Mouse (Mus musculus): ENCODE measurements around the gene Shc1. TPM values are rescaled to one million over a fixed set of nuclear protein-coding genes. Genes with fewer than 3 reads are reported as not detected.

The Shc1 gene
- polyA plus RNA-seq, 1 experiment from 2014 or later, result 108 TPM

GRCm38 (mm10) chr3:89391663-89392511 lies 26.4 kb upstream of the Shc1 start:
- WGBS, result under 1% methylated on average over 44 of the region's 56 CpGs
- no peak overlapping the region for H3K27ac ChIP-seq
- H3K4me1 ChIP-seq, result peaks cover 62% of the 10 kb centered on the region
- no peaks in the 10 kb centered on the region for H3K36me3 ChIP-seq
- no peaks in the 10 kb centered on the region for H3K9me3 ChIP-seq
- peaks cover 24% of the 10 kb centered on the region for H3K27me3 ChIP-seq
- peak overlapping the region; percentile 98 for H3K4me2 ChIP-seq (replicated peaks)
- ATAC-seq (ENCODE audit: low FRiP score, low read depth), result no peak
- peak overlapping the region; percentile 65 for H3K9ac ChIP-seq
- H3K4me3 ChIP-seq, result peak overlapping the region; percentile 59

- Histone ChIP-seq H3K36me3 (no peaks in the 10 kb centered on the region), H3K4me3 (peak overlapping the region; percentile 59), H3K9me3 (no peaks in the 10 kb centered on the region), H3K27ac (no peak overlapping the region), H3K9ac (peak overlapping the region; percentile 65), H3K27me3 (peaks cover 24% of the 10 kb centered on the region), H3K4me2 (replicated peaks) (peak overlapping the region; percentile 98), H3K4me1 (peaks cover 58% of the 10 kb centered on the region)
- ATAC-seq (ENCODE audit: low FRiP score, low read depth), result no peak
- WGBS, result 0% methylated on average over 18 of the region's 24 CpGs
Observed at GRCm38 (mm10) chr3:89392871-89393311, 25.4 kb upstream of the Shc1 start.

DNA sequence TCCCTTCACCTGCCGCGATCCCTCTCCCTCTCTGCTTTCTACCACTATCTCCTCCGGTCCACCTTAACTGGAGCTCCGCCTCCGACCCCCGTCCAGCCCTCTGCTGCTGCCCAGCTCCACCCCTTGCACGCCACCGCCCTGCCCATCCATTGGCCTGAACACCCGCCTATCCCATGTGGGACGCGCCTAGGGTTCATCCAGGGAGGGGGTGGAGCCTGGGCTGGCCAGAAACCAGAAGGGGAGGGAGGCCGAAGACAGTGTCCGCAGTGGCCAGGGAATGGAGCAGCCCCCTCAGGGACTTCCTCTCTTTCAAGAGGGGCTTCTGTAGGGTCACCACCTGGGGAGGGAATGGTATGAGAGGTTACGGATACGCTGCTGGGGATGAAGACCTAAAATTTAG lies 24.6 kb upstream of the Shc1 start:
- under 1% methylated on average over 15 of the region's 15 CpGs for WGBS
- no peaks in the 10 kb centered on the region for H3K36me3 ChIP-seq
- no peaks in the 10 kb centered on the region for H3K9me3 ChIP-seq
- peaks cover 56% of the 10 kb centered on the region for H3K4me1 ChIP-seq
- peak overlapping the region; percentile 75 for H3K27ac ChIP-seq
- ATAC-seq (ENCODE audit: low FRiP score, low read depth), result peak; percentile 91
- peak overlapping the region; percentile 68 for H3K9ac ChIP-seq
- H3K27me3 ChIP-seq, result peaks cover 24% of the 10 kb centered on the region
- H3K4me2 ChIP-seq (replicated peaks), result peak overlapping the region; percentile 98
- peak overlapping the region; percentile 59 for H3K4me3 ChIP-seq

DNA sequence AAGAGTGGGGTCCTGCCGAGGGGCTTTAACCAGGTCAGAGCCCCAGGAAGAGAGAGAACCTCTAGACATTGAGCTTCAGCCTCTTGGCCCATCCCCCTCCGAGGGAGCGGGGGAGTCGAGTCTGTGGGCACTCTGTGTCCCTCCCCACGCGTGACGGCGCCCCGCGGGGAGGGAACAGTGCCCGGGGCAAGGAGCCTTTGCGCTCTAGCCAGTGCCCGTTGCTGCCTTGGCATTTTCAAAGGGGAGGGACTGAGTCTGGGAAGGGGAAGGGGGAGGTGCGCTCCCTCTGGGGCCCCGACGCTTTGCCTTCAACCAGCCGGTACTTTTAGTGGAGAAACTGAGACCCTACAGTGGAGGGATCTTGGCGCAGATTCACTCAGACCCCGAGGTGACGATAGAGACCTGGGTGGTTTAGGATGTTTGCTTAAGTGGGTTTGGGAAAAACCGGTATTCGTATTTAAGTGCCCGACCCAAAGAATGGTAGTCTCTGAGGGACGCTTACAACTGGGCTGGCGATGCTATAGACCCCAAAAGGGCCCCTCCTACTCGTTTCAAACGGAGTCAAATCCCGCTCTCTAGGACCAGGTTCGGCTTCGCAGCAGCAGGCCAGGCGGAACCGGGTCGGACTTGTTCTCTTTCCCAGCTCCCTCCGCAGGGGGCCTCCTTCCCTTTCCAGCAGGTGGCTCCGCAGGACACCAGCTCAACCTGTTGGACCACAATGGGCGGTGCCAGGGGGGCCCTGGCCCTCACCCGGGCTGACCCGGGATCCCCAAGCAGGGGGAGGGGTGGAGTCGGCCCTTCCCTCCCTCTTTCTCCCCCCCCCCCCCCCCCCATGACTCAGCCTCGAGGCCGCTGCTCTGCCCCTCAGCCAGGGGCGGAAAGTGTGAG lies 24.0 kb upstream of the Shc1 start, which contains the start of gene Zbtb7b:
Gene Zbtb7b, minus strand, starts transcription at position 771 of the 888 bp plus-strand sequence.
- no peaks in the 10 kb centered on the region for H3K36me3 ChIP-seq
- peak within 1 kb of the TSS; percentile 68 for H3K9ac ChIP-seq
- no peaks in the 10 kb centered on the region for H3K9me3 ChIP-seq
- H3K27ac ChIP-seq, result peak within 1 kb of the TSS; percentile 80
- H3K4me1 ChIP-seq, result peaks cover 56% of the 10 kb centered on the region
- peak within 1 kb of the TSS; percentile 98 for H3K4me2 ChIP-seq (replicated peaks)
- H3K4me3 ChIP-seq, result peak within 1 kb of the TSS; percentile 59
- under 1% methylated on average over 42 of the region's 42 CpGs for WGBS
- H3K27me3 ChIP-seq, result peaks cover 24% of the 10 kb centered on the region
- peak; percentile 21 for ATAC-seq (ENCODE audit: low FRiP score, low read depth)

- WGBS, result under 1% methylated on average over 12 of the region's 12 CpGs
- Histone ChIP-seq H3K27ac (peak overlapping the region; percentile 80), H3K4me1 (peaks cover 56% of the 10 kb centered on the region), H3K27me3 (peaks cover 24% of the 10 kb centered on the region), H3K4me3 (peak overlapping the region; percentile 59), H3K9me3 (no peaks in the 10 kb centered on the region), H3K4me2 (replicated peaks) (peak overlapping the region; percentile 98), H3K36me3 (no peaks in the 10 kb centered on the region), H3K9ac (peak overlapping the region; percentile 68)
- ATAC-seq (ENCODE audit: low FRiP score, low read depth), result peak; percentile 9; the same call in 1 of the 2 replicates
Observed at GRCm38 (mm10) chr3:89394894-89395256, 23.4 kb upstream of the Shc1 start.

DNA sequence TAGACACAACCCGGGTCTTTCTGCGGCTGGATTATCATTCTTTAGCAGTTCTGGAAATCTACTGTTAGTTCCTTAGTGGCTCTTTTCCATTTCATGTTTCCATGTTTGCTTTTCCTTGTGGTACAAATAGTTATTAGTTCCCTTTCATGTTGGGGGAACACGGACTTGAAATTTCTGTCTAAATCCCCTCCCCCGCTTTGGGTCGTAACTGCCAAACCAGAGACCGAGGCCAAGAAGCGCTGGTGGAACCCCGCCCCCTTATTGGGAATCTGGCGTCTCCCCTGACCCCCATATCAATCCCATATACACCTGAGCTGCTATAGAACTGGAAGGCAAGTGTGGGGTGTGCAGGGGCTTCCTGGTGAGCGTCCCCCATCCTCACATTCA lies 22.8 kb upstream of the Shc1 start:
- H3K27me3 ChIP-seq, result peaks cover 24% of the 10 kb centered on the region
- H3K27ac ChIP-seq, result peak overlapping the region; percentile 80
- H3K9me3 ChIP-seq, result no peaks in the 10 kb centered on the region
- no peaks in the 10 kb centered on the region for H3K36me3 ChIP-seq
- peak overlapping the region; percentile 98 for H3K4me2 ChIP-seq (replicated peaks)
- H3K9ac ChIP-seq, result peak overlapping the region; percentile 68
- peak overlapping the region; percentile 59 for H3K4me3 ChIP-seq
- 1% methylated on average over 10 of the region's 10 CpGs for WGBS
- no peak for ATAC-seq (ENCODE audit: low FRiP score, low read depth)
- peaks cover 56% of the 10 kb centered on the region for H3K4me1 ChIP-seq

DNA sequence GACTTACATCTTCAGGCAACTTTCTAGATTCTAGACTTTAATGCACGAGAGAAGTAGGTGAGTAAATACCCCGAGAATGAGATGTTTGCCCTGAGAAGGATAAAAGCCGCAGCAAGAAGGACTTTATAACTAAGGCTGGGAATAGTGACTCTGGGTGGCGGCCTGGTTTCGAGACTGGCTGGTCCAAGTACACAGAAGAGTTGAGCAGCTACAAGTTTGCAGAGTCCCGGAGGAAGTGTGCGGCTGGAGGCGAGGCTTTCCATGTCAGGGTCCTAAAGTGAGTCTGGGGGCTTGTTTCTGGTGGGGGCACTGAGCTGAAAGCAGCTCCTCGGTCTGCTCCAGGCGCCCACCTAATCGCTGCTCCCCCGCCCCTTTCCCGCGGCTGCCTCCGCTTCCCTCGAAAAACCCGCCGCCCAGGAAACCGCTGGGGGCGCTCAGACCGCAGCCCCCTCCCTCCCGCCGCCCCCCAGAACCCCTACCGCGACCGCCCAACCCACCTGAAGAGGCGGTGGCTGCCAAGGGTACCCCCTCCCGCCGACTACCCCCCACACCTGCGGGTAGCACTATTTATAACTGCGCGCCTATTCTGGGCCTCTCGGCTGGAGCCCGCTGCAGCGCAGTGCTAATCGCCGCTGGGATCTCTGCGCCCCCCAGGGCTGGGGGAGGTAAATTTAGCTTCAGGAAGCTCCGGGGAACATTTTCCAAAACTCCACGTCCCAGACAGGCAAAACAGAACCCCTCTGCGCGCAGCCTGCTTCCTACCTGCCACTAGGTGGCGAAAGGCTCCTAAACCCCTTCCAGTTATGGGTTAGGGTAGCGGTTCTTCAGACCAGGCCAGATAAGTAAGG lies 22.2 kb upstream of the Shc1 start:
- peak overlapping the region; percentile 98 for H3K4me2 ChIP-seq (replicated peaks)
- H3K27me3 ChIP-seq, result peaks cover 19% of the 10 kb centered on the region
- H3K27ac ChIP-seq, result peak overlapping the region; percentile 80
- peak; percentile 31; the same call in 1 of the 2 replicates for ATAC-seq (ENCODE audit: low FRiP score, low read depth)
- WGBS, result under 1% methylated on average over 39 of the region's 44 CpGs
- no peaks in the 10 kb centered on the region for H3K9me3 ChIP-seq
- peaks cover 51% of the 10 kb centered on the region for H3K4me1 ChIP-seq
- H3K9ac ChIP-seq, result peak overlapping the region; percentile 68
- H3K36me3 ChIP-seq, result no peaks in the 10 kb centered on the region
- H3K4me3 ChIP-seq, result peak overlapping the region; percentile 59

- H3K4me1 ChIP-seq, result peaks cover 45% of the 10 kb centered on the region
- H3K9ac ChIP-seq, result peak overlapping the region; percentile 68
- H3K4me2 ChIP-seq (replicated peaks), result peak overlapping the region; percentile 98
- no peak for ATAC-seq (ENCODE audit: low FRiP score, low read depth)
- 0% methylated on average over 4 of the region's 4 CpGs for WGBS
- peaks cover 3% of the 10 kb centered on the region; the same call in 1 of the 2 replicates for H3K36me3 ChIP-seq
- H3K4me3 ChIP-seq, result peak overlapping the region; percentile 59
- no peaks in the 10 kb centered on the region for H3K9me3 ChIP-seq
- H3K27me3 ChIP-seq, result peaks cover 13% of the 10 kb centered on the region
- H3K27ac ChIP-seq, result peak overlapping the region; percentile 80
Observed at GRCm38 (mm10) chr3:89396654-89397005, 21.6 kb upstream of the Shc1 start.

- no peaks in the 10 kb centered on the region for H3K27me3 ChIP-seq
- peaks cover 41% of the 10 kb centered on the region for H3K36me3 ChIP-seq
- 93% methylated on average over 7 of the region's 7 CpGs for WGBS
- no peak overlapping the region for H3K4me2 ChIP-seq (replicated peaks)
- H3K4me3 ChIP-seq, result no peak overlapping the region
- no peak overlapping the region for H3K27ac ChIP-seq
- H3K4me1 ChIP-seq, result peaks cover 7% of the 10 kb centered on the region
- no peaks in the 10 kb centered on the region for H3K9me3 ChIP-seq
- H3K9ac ChIP-seq, result no peak overlapping the region
- ATAC-seq (ENCODE audit: low FRiP score, low read depth), result no peak
Observed at GRCm38 (mm10) chr3:89401329-89401728, 16.9 kb upstream of the Shc1 start.

GRCm38 (mm10) chr3:89402693-89403092 lies 15.6 kb upstream of the Shc1 start, which contains the start of gene Lenep:
Lenep (minus strand) TSS chr3:89402793.
- H3K9ac ChIP-seq, result 0 out of 2 replicates have a peak within 1 kb of the TSS, but pooled peaks have one; percentile 8
- peaks cover 50% of the 10 kb centered on the region for H3K36me3 ChIP-seq
- no peaks in the 10 kb centered on the region for H3K9me3 ChIP-seq
- no peaks in the 10 kb centered on the region for H3K4me1 ChIP-seq
- H3K4me3 ChIP-seq, result no peak within 1 kb of the TSS
- H3K27me3 ChIP-seq, result no peaks in the 10 kb centered on the region
- no peak within 1 kb of the TSS for H3K4me2 ChIP-seq (replicated peaks)
- WGBS, result 78% methylated on average over 5 of the region's 5 CpGs
- ATAC-seq (ENCODE audit: low FRiP score, low read depth), result no peak
- H3K27ac ChIP-seq, result no peak within 1 kb of the TSS

- WGBS, result 85% methylated on average over 6 of the region's 6 CpGs
- Histone ChIP-seq H3K4me2 (replicated peaks) (no peak overlapping the region), H3K9me3 (no peaks in the 10 kb centered on the region), H3K9ac (no peak overlapping the region), H3K4me3 (no peak overlapping the region), H3K27me3 (no peaks in the 10 kb centered on the region), H3K4me1 (peaks cover 8% of the 10 kb centered on the region), H3K36me3 (peaks cover 59% of the 10 kb centered on the region), H3K27ac (no peak overlapping the region)
- ATAC-seq (ENCODE audit: low FRiP score, low read depth), result no peak
Observed at GRCm38 (mm10) chr3:89406887-89407286, 11.4 kb upstream of the Shc1 start.
